Mouse (Mus musculus) stomach, adult 2 months (tissue): Measurements from ENCODE around the gene Mansc1. TPM values are rescaled to one million over a fixed set of nuclear protein-coding genes. Genes with fewer than 3 reads are reported as not detected.

Experiments
- polyA plus RNA-seq: library from polyadenylated mRNA; depleted of rRNA; stranded (reverse); fragments of >200 nt; gene quantifications from 2 replicates; pipeline ENCODE4 v1.2.3, GENCODE M21; 2012; rRNA removed

The Mansc1 gene
- polyA plus RNA-seq, result 10.7 and 16.0 TPM in 2 replicates

DNA sequence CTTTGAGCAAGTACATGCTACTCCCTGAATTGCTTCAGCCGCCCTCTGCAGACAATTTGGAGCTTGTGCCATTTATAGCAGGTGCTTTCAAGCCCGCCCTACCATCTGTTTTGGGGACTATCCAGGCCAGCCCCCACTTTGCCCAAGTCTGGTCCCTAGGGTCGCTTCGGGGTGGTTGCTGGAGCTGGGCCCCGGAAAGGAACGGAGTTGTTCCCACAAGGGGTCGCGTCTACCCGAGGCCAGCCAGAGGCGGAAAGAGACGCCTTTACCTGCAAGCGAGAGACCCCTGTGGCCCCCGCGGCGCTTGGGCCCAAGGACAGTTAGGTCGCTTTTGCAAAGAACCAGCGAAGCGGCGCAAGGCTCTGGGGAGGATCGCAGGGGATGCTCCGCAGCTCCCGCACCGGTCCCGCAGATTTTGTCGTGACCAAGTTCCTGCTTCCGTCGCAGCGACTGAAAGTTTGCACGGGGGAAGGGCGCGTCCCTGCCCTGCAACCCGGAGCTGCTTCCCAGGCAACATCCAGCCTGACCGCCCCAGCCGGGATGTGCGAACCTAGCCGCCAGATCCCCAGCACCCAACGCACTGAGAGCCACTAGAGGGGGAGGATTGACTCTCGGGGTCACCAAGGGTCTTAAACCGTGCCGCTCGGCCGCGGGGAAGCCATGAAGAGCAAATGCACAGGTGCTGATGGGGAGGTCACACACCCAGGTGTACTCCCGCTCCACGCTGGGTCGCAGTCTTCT is at the start of gene Mansc1:
TSS of gene Mansc1 (minus strand) at position 542 of the 741 bp plus-strand sequence.

DNA sequence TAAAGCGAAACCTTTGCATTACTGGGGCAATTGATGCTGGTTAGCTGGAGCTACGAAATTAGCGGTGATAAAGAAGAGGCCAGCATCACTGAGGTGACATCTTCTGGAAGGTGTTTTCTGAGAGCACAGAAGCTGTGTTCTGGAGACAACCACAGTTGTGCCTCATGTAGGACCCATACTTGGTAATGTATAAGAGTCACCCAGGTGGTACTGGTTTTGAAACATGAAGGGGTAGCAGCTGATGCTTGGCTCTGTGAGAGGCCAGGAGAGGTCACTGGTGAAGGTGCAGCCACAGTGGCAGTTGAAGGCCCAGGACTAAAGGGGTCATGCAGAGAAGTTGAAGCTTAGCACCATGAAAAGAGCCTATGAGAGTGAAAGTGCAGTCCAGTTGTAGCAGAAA is 6.9 kb upstream of the Mansc1 start, which contains the start of gene Borcs5:
TSS of gene Borcs5 (plus strand) at position 301 of the 400 bp plus-strand sequence.

DNA sequence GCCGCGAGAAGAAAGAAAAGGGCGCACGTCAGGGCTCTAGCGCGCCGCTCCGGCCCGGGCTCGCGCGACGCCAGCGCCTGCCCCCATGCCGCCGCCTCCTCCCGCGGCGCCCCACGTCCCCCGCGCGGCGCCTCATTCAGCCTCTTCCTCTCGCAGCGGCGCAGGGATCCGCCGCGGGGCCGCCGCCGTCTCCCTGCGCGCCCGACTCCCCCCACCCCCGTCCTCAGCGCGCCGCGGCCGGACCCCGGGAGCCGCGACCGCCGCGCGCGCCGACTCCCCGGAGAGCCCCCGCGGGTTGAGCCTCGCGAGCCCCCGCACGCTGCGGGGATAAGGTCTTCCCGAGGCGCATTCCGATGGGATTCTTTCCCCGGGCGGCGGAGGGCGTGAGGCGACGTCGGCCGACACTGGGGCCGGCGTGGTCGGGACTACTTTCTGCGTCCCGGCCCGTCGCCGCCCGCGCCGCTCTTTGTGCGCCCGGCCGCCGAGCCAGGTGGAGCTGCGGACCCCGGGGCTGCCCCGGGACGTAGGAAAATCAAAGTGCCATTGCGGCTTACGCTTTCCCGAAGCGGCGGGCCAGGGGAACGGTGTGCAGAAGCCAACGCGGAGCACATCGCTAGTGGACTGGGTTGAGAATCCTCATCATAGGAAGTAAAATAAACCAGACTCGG is 65.3 kb downstream of the Mansc1 start, which contains the start of gene Lrp6:
TSS of gene Lrp6 (minus strand) at position 148 of the 668 bp plus-strand sequence.

Other genes with a start within 250 kb of the Mansc1 start
- 3.4 and 4.1 TPM in 2 replicates for gene Bcl2l14, start 236.2 kb downstream of the Mansc1 start, polyA plus RNA-seq
- gene Lrp6, start 65.5 kb downstream of the Mansc1 start, polyA plus RNA-seq, result 8.6 and 11.3 TPM in 2 replicates
- 14.6 and 27.0 TPM in 2 replicates for gene Borcs5, start 7.0 kb upstream of the Mansc1 start, polyA plus RNA-seq
- 7.4 and 9.4 TPM in 2 replicates for gene Dusp16, start 160.1 kb upstream of the Mansc1 start, polyA plus RNA-seq
- gene Crebl2, start 197.7 kb upstream of the Mansc1 start, polyA plus RNA-seq, result 2.0 and 2.9 TPM in 2 replicates